Mouse (Mus musculus): ENCODE measurements around the gene 3110021N24Rik. TPM values are rescaled to one million over a fixed set of nuclear protein-coding genes. Genes with fewer than 3 reads are reported as not detected.

The 3110021N24Rik gene
- polyA plus RNA-seq, 1 experiment from 2014 or later, result 2.0 TPM

- H3K4me1 ChIP-seq, result peaks cover 4% of the 10 kb centered on the region; the same call in 1 of the 2 replicates
- H3K9me3 ChIP-seq (replicated peaks), result no peaks in the 10 kb centered on the region
- H3K27ac ChIP-seq (replicated peaks), result no peak overlapping the region
- H3K4me3 ChIP-seq (replicated peaks), result no peak overlapping the region
- WGBS, result 58% methylated on average over 2 of the region's 2 CpGs
- no peaks in the 10 kb centered on the region for H3K27me3 ChIP-seq (replicated peaks)
- no peak for ATAC-seq (ENCODE audit: low FRiP score)
- H3K9ac ChIP-seq (replicated peaks), result no peak overlapping the region
- H3K4me2 ChIP-seq, result no peak overlapping the region
- no peaks in the 10 kb centered on the region for H3K36me3 ChIP-seq
Observed at GRCm38 (mm10) chr4:108798083-108798830, 78.8 kb downstream of the 3110021N24Rik start.

GRCm38 (mm10) chr4:108803535-108803934, 84.1 kb downstream of the 3110021N24Rik start:
- H3K36me3 ChIP-seq, result no peaks in the 10 kb centered on the region
- no peaks in the 10 kb centered on the region for H3K9me3 ChIP-seq (replicated peaks)
- WGBS, result 88% methylated on average over 2 of the region's 2 CpGs
- no peak overlapping the region for H3K4me3 ChIP-seq (replicated peaks)
- H3K27ac ChIP-seq (replicated peaks), result no peak overlapping the region
- no peak for ATAC-seq (ENCODE audit: low FRiP score)
- H3K9ac ChIP-seq (replicated peaks), result no peak overlapping the region
- no peak overlapping the region for H3K4me2 ChIP-seq
- H3K4me1 ChIP-seq, result no peaks in the 10 kb centered on the region
- no peaks in the 10 kb centered on the region for H3K27me3 ChIP-seq (replicated peaks)

- H3K4me2 ChIP-seq, result no peak overlapping the region
- no peak overlapping the region for H3K27ac ChIP-seq (replicated peaks)
- H3K9me3 ChIP-seq (replicated peaks), result no peaks in the 10 kb centered on the region
- H3K4me3 ChIP-seq (replicated peaks), result no peak overlapping the region
- WGBS, result 77% methylated on average over 4 of the region's 4 CpGs
- no peak for ATAC-seq (ENCODE audit: low FRiP score)
- no peak overlapping the region for H3K9ac ChIP-seq (replicated peaks)
- H3K36me3 ChIP-seq, result peaks cover 11% of the 10 kb centered on the region
- H3K27me3 ChIP-seq (replicated peaks), result no peaks in the 10 kb centered on the region
- H3K4me1 ChIP-seq, result no peaks in the 10 kb centered on the region
Observed at GRCm38 (mm10) chr4:108811142-108811541, 91.7 kb downstream of the 3110021N24Rik start.

- Histone ChIP-seq H3K27ac (replicated peaks) (no peak overlapping the region), H3K4me2 (no peak overlapping the region), H3K9me3 (replicated peaks) (no peaks in the 10 kb centered on the region), H3K9ac (replicated peaks) (no peak overlapping the region), H3K27me3 (replicated peaks) (no peaks in the 10 kb centered on the region), H3K36me3 (peaks cover 11% of the 10 kb centered on the region), H3K4me3 (replicated peaks) (no peak overlapping the region), H3K4me1 (no peaks in the 10 kb centered on the region)
- 66% methylated on average over 6 of the region's 6 CpGs for WGBS
- no peak; the same call in 1 of the 2 replicates for ATAC-seq (ENCODE audit: low FRiP score)
Observed at GRCm38 (mm10) chr4:108811550-108811949, 92.1 kb downstream of the 3110021N24Rik start.

- ATAC-seq (ENCODE audit: low FRiP score), result no peak
- H3K36me3 ChIP-seq, result peaks cover 55% of the 10 kb centered on the region
- 98% methylated on average over 3 of the region's 3 CpGs for WGBS
- no peaks in the 10 kb centered on the region for H3K9me3 ChIP-seq (replicated peaks)
- H3K4me1 ChIP-seq, result no peaks in the 10 kb centered on the region
- H3K4me3 ChIP-seq (replicated peaks), result no peak overlapping the region
- H3K9ac ChIP-seq (replicated peaks), result no peak overlapping the region
- no peaks in the 10 kb centered on the region for H3K27me3 ChIP-seq (replicated peaks)
- H3K4me2 ChIP-seq, result no peak overlapping the region
- H3K27ac ChIP-seq (replicated peaks), result no peak overlapping the region
Observed at GRCm38 (mm10) chr4:108825677-108826076, 106.2 kb downstream of the 3110021N24Rik start.

- ATAC-seq (ENCODE audit: low FRiP score), result no peak
- peaks cover 54% of the 10 kb centered on the region for H3K36me3 ChIP-seq
- no peak overlapping the region for H3K9ac ChIP-seq (replicated peaks)
Observed at GRCm38 (mm10) chr4:108826096-108826495, 106.6 kb downstream of the 3110021N24Rik start.

GRCm38 (mm10) chr4:108826643-108827042, 107.2 kb downstream of the 3110021N24Rik start:
- peaks cover 51% of the 10 kb centered on the region for H3K36me3 ChIP-seq
- no peaks in the 10 kb centered on the region for H3K9me3 ChIP-seq (replicated peaks)
- H3K4me3 ChIP-seq (replicated peaks), result no peak overlapping the region
- H3K27ac ChIP-seq (replicated peaks), result no peak overlapping the region
- H3K27me3 ChIP-seq (replicated peaks), result no peaks in the 10 kb centered on the region
- no peak for ATAC-seq (ENCODE audit: low FRiP score)
- H3K9ac ChIP-seq (replicated peaks), result no peak overlapping the region
- no peak overlapping the region for H3K4me2 ChIP-seq
- peaks cover 8% of the 10 kb centered on the region for H3K4me1 ChIP-seq
- 90% methylated on average over 2 of the region's 2 CpGs for WGBS

More at GRCm38 (mm10) chr4:108826096-108826495, 106.6 kb downstream of the 3110021N24Rik start:
- no peak overlapping the region for H3K4me3 ChIP-seq (replicated peaks)
- H3K9me3 ChIP-seq (replicated peaks), result no peaks in the 10 kb centered on the region
- 97% methylated on average over 1 of the region's 1 CpGs for WGBS
- no peak overlapping the region for H3K27ac ChIP-seq (replicated peaks)
- no peak overlapping the region for H3K4me2 ChIP-seq
- peaks cover 4% of the 10 kb centered on the region; the same call in 1 of the 2 replicates for H3K4me1 ChIP-seq
- H3K27me3 ChIP-seq (replicated peaks), result no peaks in the 10 kb centered on the region

- no peak overlapping the region for H3K4me2 ChIP-seq
- peaks cover 22% of the 10 kb centered on the region for H3K4me1 ChIP-seq
- no peak for ATAC-seq (ENCODE audit: low FRiP score)
- H3K27me3 ChIP-seq (replicated peaks), result no peaks in the 10 kb centered on the region
- no peak overlapping the region for H3K4me3 ChIP-seq (replicated peaks)
- no peaks in the 10 kb centered on the region for H3K9me3 ChIP-seq (replicated peaks)
- 82% methylated on average over 1 of the region's 1 CpGs for WGBS
- H3K9ac ChIP-seq (replicated peaks), result no peak overlapping the region
- H3K27ac ChIP-seq (replicated peaks), result no peak overlapping the region
- peaks cover 22% of the 10 kb centered on the region for H3K36me3 ChIP-seq
Observed at GRCm38 (mm10) chr4:108830698-108831097, 111.2 kb downstream of the 3110021N24Rik start.

Other genes starting within 250 kb of the 3110021N24Rik start
- 73.2 and 77.2 TPM in 2 replicates for gene Prpf38a, start 140.3 kb upstream of the 3110021N24Rik start, polyA plus RNA-seq (2015; fragmentation: Nextera tagmentation; extraction: Ambion mirVana)
- 1.3 and 4.3 TPM in 2 replicates for gene Orc1, start 140.2 kb upstream of the 3110021N24Rik start, polyA plus RNA-seq (2015; fragmentation: Nextera tagmentation; extraction: Ambion mirVana)
- 18.2 and 19.8 TPM in 2 replicates for gene Cc2d1b, start 99.7 kb upstream of the 3110021N24Rik start, polyA plus RNA-seq (2015; fragmentation: Nextera tagmentation; extraction: Ambion mirVana)
- gene Zfyve9, start 61.1 kb downstream of the 3110021N24Rik start, polyA plus RNA-seq (2015; fragmentation: Nextera tagmentation; extraction: Ambion mirVana), result 6.9 and 7.7 TPM in 2 replicates
- gene Btf3l4, start 114.0 kb downstream of the 3110021N24Rik start, polyA plus RNA-seq (2015; fragmentation: Nextera tagmentation; extraction: Ambion mirVana), result 150 and 152 TPM in 2 replicates
- 72.7 and 77.8 TPM in 2 replicates for gene Txndc12, start 115.0 kb downstream of the 3110021N24Rik start, polyA plus RNA-seq (2015; fragmentation: Nextera tagmentation; extraction: Ambion mirVana)
- 26.0 and 33.7 TPM in 2 replicates for gene Kti12, start 128.1 kb downstream of the 3110021N24Rik start, polyA plus RNA-seq (2015; fragmentation: Nextera tagmentation; extraction: Ambion mirVana)
- 1.1 and 1.4 TPM in 2 replicates for gene A730015C16Rik, start 129.0 kb downstream of the 3110021N24Rik start, polyA plus RNA-seq (2015; fragmentation: Nextera tagmentation; extraction: Ambion mirVana)
- gene Rab3b, start 159.4 kb downstream of the 3110021N24Rik start, polyA plus RNA-seq (2015; fragmentation: Nextera tagmentation; extraction: Ambion mirVana), result 167 and 208 TPM in 2 replicates

All from neural tube, embryonic 15.5 days (tissue).